Mouse (Mus musculus) liver, postnatal 0 days (tissue): ENCODE results near the gene Insig1. TPM values are rescaled to one million over a fixed set of nuclear protein-coding genes. Genes with fewer than 3 reads are reported as not detected.
A peak's percentile ranks its signal among the peaks of the same experiment; 100 is the strongest.

ENCODE experiments used
- ATAC-seq: fragments of 200-750 bp; cut with Nextera tagmentation; 2 replicates; pipeline ENCODE4 v1.8.0; 2017; ENCODE audit warnings: mild to moderate bottlenecking, moderate library complexity
- DNase-seq: peaks from one replicate; pipeline ENCODE4 v3.0.0-alpha.2; 2016
- H3K27ac ChIP-seq: fragments of 300-500 bp; sonication (generic); 2 replicates; pipeline ENCODE4 v1.5.1; 2014; ENCODE audit warnings: antibody characterized with exemption, moderate library complexity, mild to moderate bottlenecking, low read depth
- H3K27me3 ChIP-seq: fragments of 300-500 bp; sonication (generic); 2 replicates; pipeline ENCODE4 v1.6.1; 2014; ENCODE audit warnings: low read length, control low read depth, mixed read lengths; ENCODE audit not compliant: insufficient read depth
- H3K36me3 ChIP-seq: fragments of 300-500 bp; sonication (generic); replicated peaks from 2 replicates; pipeline ENCODE4 v1.6.1; 2014; ENCODE audit warnings: mild to moderate bottlenecking, control low read depth, low read length, moderate library complexity, mixed read lengths; ENCODE audit not compliant: insufficient read depth
- H3K4me1 ChIP-seq: fragments of 300-500 bp; sonication (generic); 2 replicates; pipeline ENCODE4 v1.6.1; 2014; ENCODE audit warnings: antibody characterized with exemption, mild to moderate bottlenecking, control low read depth; ENCODE audit not compliant: insufficient read depth
- H3K4me2 ChIP-seq: fragments of 300-500 bp; sonication (generic); 2 replicates; pipeline ENCODE4 v1.6.1; 2014; ENCODE audit warnings: low read depth, mild to moderate bottlenecking, low read length, moderate library complexity, mixed read lengths
- H3K4me3 ChIP-seq: fragments of 300-500 bp; sonication (generic); 2 replicates; pipeline ENCODE4 v1.5.1; 2014; ENCODE audit warnings: low read depth, low read length
- H3K9ac ChIP-seq: fragments of 300-500 bp; sonication (generic); replicated peaks from 2 replicates; pipeline ENCODE4 v1.6.1; 2014; ENCODE audit warnings: mild to moderate bottlenecking, moderate library complexity
- H3K9me3 ChIP-seq: fragments of 300-500 bp; sonication (generic); 2 replicates; pipeline ENCODE4 v1.6.1; 2016; ENCODE audit warnings: mild to moderate bottlenecking, control low read depth, low read length, mixed read lengths
- CTCF ChIP-seq: sonication (generic); IDR thresholded peaks from 2 replicates; pipeline ENCODE4 v1.5.1; 2016; ENCODE audit warnings: antibody characterized with exemption, low read depth
- EP300 ChIP-seq: IDR thresholded peaks from 2 replicates; pipeline ENCODE4 v1.6.1; 2016; ENCODE audit warnings: antibody characterized with exemption, low read depth, mild to moderate bottlenecking
- whole genome bisulfite sequencing: fragments of 180-500 bp; shearing (Covaris S2); extraction: QIAGEN DNeasy Blood & Tissue Kit; methylation state at CpG from one replicate; pipeline ENCODE4 v1.1.7; 2014; ENCODE audit not compliant: insufficient replicate concordance; 5-methylcytosine and 5-hydroxymethylcytosine counted together
- polyA plus RNA-seq: library from polyadenylated mRNA; unstranded; fragments of >200 nt; fragmentation: Nextera tagmentation; extraction: Ambion mirVana; gene quantifications from 2 replicates; pipeline ENCODE4 v1.2.1, GENCODE M21; 2015

Gene Insig1
- polyA plus RNA-seq, 1 experiment from 2014 or later, result 36.3 TPM

- 46% methylated on average over 2 of the region's 2 CpGs for WGBS
- TF ChIP-seq EP300 (no peak), CTCF (no peak)
- no peak for ATAC-seq
- DNase-seq, result no peak
- no peak overlapping the region for H3K9ac ChIP-seq
- no peaks in the 10 kb centered on the region for H3K36me3 ChIP-seq
- H3K27ac ChIP-seq, result no peak overlapping the region
- no peaks in the 10 kb centered on the region for H3K4me1 ChIP-seq
- no peaks in the 10 kb centered on the region for H3K9me3 ChIP-seq
- H3K4me3 ChIP-seq, result no peak overlapping the region
- H3K27me3 ChIP-seq, result no peaks in the 10 kb centered on the region
- no peak overlapping the region for H3K4me2 ChIP-seq
Observed at GRCm38 (mm10) chr5:28095671-28096070, 24.5 kb downstream of the Insig1 start.

- ATAC-seq, result no peak
- Histone ChIP-seq H3K9ac (no peak overlapping the region), H3K9me3 (no peaks in the 10 kb centered on the region), H3K4me3 (no peak overlapping the region), H3K27ac (no peak overlapping the region), H3K36me3 (no peaks in the 10 kb centered on the region), H3K27me3 (0 out of 2 replicates have a peak, but pooled peaks cover 4% of the 10 kb centered on the region), H3K4me1 (no peaks in the 10 kb centered on the region), H3K4me2 (no peak overlapping the region)
- TF ChIP-seq CTCF (no peak), EP300 (no peak)
- DNase-seq, result no peak
- 55% methylated on average over 4 of the region's 4 CpGs for WGBS
Observed at GRCm38 (mm10) chr5:28106966-28107365, 35.8 kb downstream of the Insig1 start.

GRCm38 (mm10) chr5:28107974-28108373, 36.8 kb downstream of the Insig1 start:
- no peaks in the 10 kb centered on the region for H3K36me3 ChIP-seq
- H3K4me2 ChIP-seq, result no peak overlapping the region
- 0 out of 2 replicates have a peak, but pooled peaks cover 4% of the 10 kb centered on the region for H3K27me3 ChIP-seq
- H3K9me3 ChIP-seq, result no peaks in the 10 kb centered on the region
- H3K27ac ChIP-seq, result no peak overlapping the region
- DNase-seq, result no peak
- H3K4me1 ChIP-seq, result no peaks in the 10 kb centered on the region
- 58% methylated on average over 6 of the region's 6 CpGs for WGBS
- ATAC-seq, result no peak
- no peak overlapping the region for H3K4me3 ChIP-seq
- H3K9ac ChIP-seq, result no peak overlapping the region
- no peak for TF ChIP-seq CTCF
- no peak for TF ChIP-seq EP300

- H3K27ac ChIP-seq, result no peak overlapping the region
- H3K9me3 ChIP-seq, result no peaks in the 10 kb centered on the region
- 39% methylated on average over 2 of the region's 2 CpGs for WGBS
- TF ChIP-seq CTCF (no peak), EP300 (no peak)
- ATAC-seq, result no peak
- H3K4me2 ChIP-seq, result no peak overlapping the region
- no peak overlapping the region for H3K4me3 ChIP-seq
- H3K9ac ChIP-seq, result no peak overlapping the region
- H3K4me1 ChIP-seq, result no peaks in the 10 kb centered on the region
- 0 out of 2 replicates have a peak, but pooled peaks cover 7% of the 10 kb centered on the region for H3K27me3 ChIP-seq
- no peak for DNase-seq
- H3K36me3 ChIP-seq, result no peaks in the 10 kb centered on the region
Observed at GRCm38 (mm10) chr5:28110881-28111280, 39.7 kb downstream of the Insig1 start.

DNA sequence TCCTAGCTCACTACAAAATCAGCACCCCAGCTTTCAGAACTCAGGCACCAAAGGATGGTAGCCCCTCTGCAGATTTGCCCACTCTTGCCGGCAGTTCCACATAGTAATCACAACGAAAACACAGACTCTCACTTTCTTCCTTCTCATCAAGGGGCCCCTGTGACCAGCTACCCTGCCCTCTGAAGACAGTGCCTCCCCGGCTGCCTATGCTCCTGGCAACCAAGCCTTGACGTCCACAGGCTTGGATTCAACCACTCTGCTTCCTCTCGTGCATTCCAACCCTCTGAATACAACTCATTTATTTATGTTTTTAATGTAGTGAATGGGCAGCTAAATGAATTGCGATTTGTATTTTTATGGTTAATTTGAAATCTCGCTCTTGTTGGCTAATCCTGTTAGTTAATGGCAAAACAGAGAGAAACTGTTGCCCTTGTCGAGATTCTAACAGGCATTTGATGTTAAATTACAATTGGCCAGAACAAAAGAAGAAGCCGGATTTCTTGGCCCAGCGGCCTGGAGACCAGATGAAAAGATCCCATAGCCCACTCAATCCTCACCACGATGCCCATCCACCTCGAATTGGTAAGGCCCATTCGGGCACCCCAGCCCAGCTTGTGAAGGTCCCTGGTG, 46.2 kb downstream of the Insig1 start:
- H3K27me3 ChIP-seq, result peaks cover 54% of the 10 kb centered on the region
- H3K4me1 ChIP-seq, result no peaks in the 10 kb centered on the region
- TF ChIP-seq CTCF (no peak), EP300 (no peak)
- 13% methylated on average over 13 of the region's 13 CpGs for WGBS
- H3K4me3 ChIP-seq, result no peak overlapping the region
- no peak overlapping the region for H3K27ac ChIP-seq
- ATAC-seq (no peak), DNase-seq (no peak)
- no peak overlapping the region for H3K9ac ChIP-seq
- no peaks in the 10 kb centered on the region for H3K36me3 ChIP-seq
- no peaks in the 10 kb centered on the region for H3K9me3 ChIP-seq
- H3K4me2 ChIP-seq, result no peak overlapping the region

GRCm38 (mm10) chr5:28117882-28118530, 46.8 kb downstream of the Insig1 start:
- Histone ChIP-seq H3K9ac (no peak overlapping the region), H3K4me1 (no peaks in the 10 kb centered on the region), H3K27me3 (peaks cover 59% of the 10 kb centered on the region), H3K4me3 (peak overlapping the region; percentile 34), H3K36me3 (no peaks in the 10 kb centered on the region), H3K9me3 (no peaks in the 10 kb centered on the region), H3K4me2 (peak overlapping the region; percentile 70), H3K27ac (no peak overlapping the region)
- DNase-seq, result no peak
- 2% methylated on average over 30 of the region's 30 CpGs for WGBS
- no peak for ATAC-seq
- TF ChIP-seq CTCF, result no peak
- TF ChIP-seq EP300, result no peak
